Mouse (Mus musculus) megakaryocyte, embryonic 14.5 days (primary cell): ENCODE measurements around the gene Gucd1.

Experiments
- FLI1 ChIP-seq: IDR thresholded peaks from 2 replicates; pipeline ENCODE4 v1.6.1; 2012; ENCODE audit warnings: low read length, inconsistent platforms, mixed read lengths
- GATA1 ChIP-seq: IDR thresholded peaks from 3 replicates; pipeline ENCODE4 v1.6.1; 2012; ENCODE audit warnings: mixed read lengths, low read length, inconsistent platforms, borderline replicate concordance

DNA sequence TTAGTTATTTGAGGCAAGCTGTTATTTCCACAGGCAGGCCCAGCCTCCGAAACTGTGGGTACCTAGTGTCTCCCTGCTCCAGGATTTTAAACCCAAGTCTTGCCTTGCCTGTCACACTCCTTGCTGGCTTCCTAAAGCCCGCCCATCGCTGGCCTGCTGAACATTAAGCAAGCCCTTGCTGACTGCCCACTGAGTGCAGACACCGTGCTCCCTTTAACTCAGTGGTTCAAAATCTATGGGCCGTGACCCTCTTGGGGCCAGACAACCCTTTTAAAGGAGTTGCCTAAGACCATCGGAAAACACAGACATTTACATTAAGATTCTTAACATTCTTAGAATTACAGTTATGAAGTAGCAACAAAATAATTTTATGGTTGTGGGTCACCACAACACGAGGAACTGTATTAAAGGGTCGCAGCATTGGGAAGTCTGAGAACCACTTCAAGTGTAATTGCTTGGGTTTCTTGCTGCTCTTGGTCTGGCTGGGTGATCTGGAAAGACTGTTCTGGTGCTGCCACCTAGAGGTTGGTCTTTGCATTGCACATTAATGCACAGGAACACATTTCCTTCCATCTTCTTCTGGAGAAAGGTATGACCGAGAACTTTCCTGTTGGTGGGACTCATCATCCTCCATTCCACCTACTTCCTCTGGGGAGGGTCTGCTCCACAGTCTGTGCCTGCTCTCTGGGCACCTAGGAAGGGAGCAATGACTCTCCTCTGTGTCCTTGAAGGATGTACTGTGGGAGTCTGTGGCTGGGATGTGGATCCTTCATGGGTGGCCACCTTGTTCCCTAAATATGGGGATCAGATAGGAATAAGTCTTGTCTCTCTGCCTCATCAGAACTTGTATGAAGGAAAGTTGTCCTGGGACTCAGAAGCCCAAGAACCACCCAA, 31.4 kb downstream of the Gucd1 start:
- no peak for TF ChIP-seq GATA1
- TF ChIP-seq FLI1, result no peak
